Mouse (Mus musculus) thymus, adult 2 months (tissue): ENCODE measurements around the gene Nagpa.

ENCODE experiments used
- CTCF ChIP-seq: fragments of 200-500 bp; IDR thresholded peaks from 2 replicates; pipeline ENCODE4 v1.5.1; 2012; ENCODE audit warnings: mild to moderate bottlenecking, control low read depth, low read length, moderate library complexity, borderline replicate concordance; ENCODE audit not compliant: control insufficient read depth, poor library complexity, insufficient read depth; ENCODE audit errors: extremely low read depth
- POLR2A ChIP-seq: fragments of 200-500 bp; IDR thresholded peaks from 2 replicates; pipeline ENCODE4 v1.6.1; 2012; ENCODE audit warnings: mild to moderate bottlenecking, low read length, control low read depth, moderate library complexity; ENCODE audit not compliant: control insufficient read depth, poor library complexity, insufficient read depth; ENCODE audit errors: extremely low read depth

- TF ChIP-seq CTCF: no peak
- no peak for TF ChIP-seq POLR2A
Observed at GRCm38 (mm10) chr16:5206051-5206450, 2.2 kb upstream of the Nagpa start.
